Mouse (Mus musculus) spleen, postnatal 0 days (tissue): ENCODE measurements around the gene 5330417H12Rik. TPM values are rescaled to one million over a fixed set of nuclear protein-coding genes. Genes with fewer than 3 reads are reported as not detected.

Experiments
- polyA plus RNA-seq: library from polyadenylated mRNA; unstranded; fragments of >200 nt; fragmentation: Nextera tagmentation; extraction: Ambion mirVana; gene quantifications from 2 replicates; pipeline ENCODE4 v1.2.1, GENCODE M21; 2015

The 5330417H12Rik gene
- 0.20 TPM in 1 of 2 replicates, not detected in the other for polyA plus RNA-seq

DNA sequence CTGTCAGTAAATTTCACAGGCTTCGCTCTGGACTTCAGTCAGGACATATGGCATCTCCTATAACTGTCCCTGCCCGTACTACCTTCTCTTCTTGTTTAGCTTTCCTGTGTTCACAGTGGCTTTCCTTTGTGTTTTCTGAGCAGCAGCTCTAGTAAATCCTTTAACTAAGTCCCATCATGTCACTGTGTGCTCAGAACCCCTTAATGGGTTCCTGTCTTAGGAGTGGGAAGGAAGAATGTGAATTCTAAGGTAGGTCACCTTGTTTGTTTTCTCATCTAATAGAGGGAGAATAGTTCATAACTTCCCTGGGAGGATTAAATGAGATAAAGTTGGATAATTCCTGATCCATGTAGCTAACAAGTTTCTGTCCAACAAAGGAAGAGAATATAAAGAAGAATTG is at the start of gene 5330417H12Rik:
Gene 5330417H12Rik, minus strand, starts transcription at position 101 of the 400 bp plus-strand sequence.

DNA sequence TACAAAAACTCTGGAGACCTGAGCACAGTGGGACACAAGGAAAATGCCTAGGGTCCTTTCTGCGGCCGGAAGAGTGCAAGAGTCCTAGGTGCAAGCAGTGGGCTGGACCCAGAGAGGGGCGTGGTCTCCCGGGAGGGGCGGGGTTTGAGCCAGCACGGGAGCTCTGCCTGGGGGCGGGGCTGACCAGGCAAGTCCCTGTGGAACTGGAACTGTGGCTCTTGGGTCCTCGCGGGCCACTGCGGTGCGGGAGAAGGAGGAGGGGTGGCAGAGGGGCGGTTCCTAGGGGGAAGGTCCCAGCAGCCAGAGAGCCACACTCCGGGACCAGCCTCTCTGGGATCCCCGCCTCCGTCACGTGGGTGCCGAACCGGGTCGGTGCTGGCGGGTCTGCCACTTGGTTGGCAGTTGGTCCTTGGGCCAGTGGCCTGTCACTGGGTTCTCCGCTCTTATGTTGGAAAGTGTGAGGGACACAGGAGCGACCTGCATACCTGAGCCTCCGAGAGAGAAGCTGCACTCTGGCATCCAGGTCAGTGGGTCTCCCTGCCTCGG is 30.0 kb downstream of the 5330417H12Rik start, which contains the start of gene Ppfibp2:
Gene Ppfibp2, plus strand, starts transcription at position 351 of the 546 bp plus-strand sequence.

Other genes with a start within 250 kb of the 5330417H12Rik start
- gene Olfml1, start 57.7 kb downstream of the 5330417H12Rik start, polyA plus RNA-seq, result 6.7 and 9.8 TPM in 2 replicates
- 4.4 and 5.1 TPM in 2 replicates for gene Ppfibp2, start 30.0 kb downstream of the 5330417H12Rik start, polyA plus RNA-seq
- 0.06 and 0.17 TPM in 2 replicates for gene Cyb5r2, start 132.9 kb upstream of the 5330417H12Rik start, polyA plus RNA-seq
- gene Ovch2, start 176.0 kb upstream of the 5330417H12Rik start, polyA plus RNA-seq, result not detected in 2 replicates
- gene Olfr467, start 187.1 kb upstream of the 5330417H12Rik start, polyA plus RNA-seq, result not detected in 2 replicates
- gene Olfr469, start 200.4 kb upstream of the 5330417H12Rik start, polyA plus RNA-seq, result not detected in 2 replicates
- not detected in 2 replicates for gene Olfr470, start 222.3 kb upstream of the 5330417H12Rik start, polyA plus RNA-seq